Mouse (Mus musculus): ENCODE results near the gene Ercc8.

Gene Ercc8

GRCm38 (mm10) chr13:108157732-108158464, 633 bp upstream of the Ercc8 start:
- peak; percentile 33 for DNase-seq

GRCm38 (mm10) chr13:108159241-108159575, 677 bp downstream of the Ercc8 start:
- no peak for DNase-seq

- DNase-seq = no peak
Measured at GRCm38 (mm10) chr13:108159963-108160362, 1.4 kb downstream of the Ercc8 start.

GRCm38 (mm10) chr13:108163912-108164311, 5.4 kb downstream of the Ercc8 start:
- no peak for DNase-seq

- DNase-seq = no peak
Measured at GRCm38 (mm10) chr13:108164621-108165020, 6.1 kb downstream of the Ercc8 start.

GRCm38 (mm10) chr13:108170002-108170401, 11.5 kb downstream of the Ercc8 start:
- DNase-seq = no peak

GRCm38 (mm10) chr13:108170511-108170910, 12.0 kb downstream of the Ercc8 start:
- no peak for DNase-seq

GRCm38 (mm10) chr13:108179618-108180017, 21.1 kb downstream of the Ercc8 start:
- DNase-seq = no peak

GRCm38 (mm10) chr13:108180821-108181220, 22.3 kb downstream of the Ercc8 start:
- no peak for DNase-seq

GRCm38 (mm10) chr13:108184743-108185255, 26.3 kb downstream of the Ercc8 start:
- DNase-seq = no peak

GRCm38 (mm10) chr13:108185530-108185929, 27.0 kb downstream of the Ercc8 start:
- DNase-seq = no peak

GRCm38 (mm10) chr13:108187994-108188393, 29.5 kb downstream of the Ercc8 start:
- DNase-seq = no peak

GRCm38 (mm10) chr13:108191074-108191720, 32.7 kb downstream of the Ercc8 start:
- DNase-seq = peak; percentile 55

GRCm38 (mm10) chr13:108195474-108195873, 36.9 kb downstream of the Ercc8 start:
- no peak for DNase-seq

GRCm38 (mm10) chr13:108204857-108205256, 46.3 kb downstream of the Ercc8 start:
- no peak for DNase-seq

GRCm38 (mm10) chr13:108207447-108207846, 48.9 kb downstream of the Ercc8 start:
- no peak for DNase-seq

- DNase-seq = no peak
Measured at GRCm38 (mm10) chr13:108208090-108208489, 49.6 kb downstream of the Ercc8 start.

- DNase-seq = no peak
Measured at GRCm38 (mm10) chr13:108210960-108211359, 52.4 kb downstream of the Ercc8 start.

- no peak for DNase-seq
Measured at GRCm38 (mm10) chr13:108212397-108213018, 54.0 kb downstream of the Ercc8 start.

GRCm38 (mm10) chr13:108214081-108214484, 55.6 kb downstream of the Ercc8 start, which contains the start of gene Elovl7:
Gene Elovl7, plus strand, starts transcription at chr13:108214404.
- DNase-seq = peak; percentile 90

- peak; percentile 19 for DNase-seq
Measured at GRCm38 (mm10) chr13:108214485-108215107, 56.1 kb downstream of the Ercc8 start.

- DNase-seq = no peak
Measured at GRCm38 (mm10) chr13:108215231-108215780, 56.8 kb downstream of the Ercc8 start.

- DNase-seq = no peak
Measured at GRCm38 (mm10) chr13:108219773-108220172, 61.2 kb downstream of the Ercc8 start.

Measured in right cerebral cortex, adult 18-20 months (tissue).